Mouse (Mus musculus): Measurements from ENCODE around the gene Sgpp2. TPM values are rescaled to one million over a fixed set of nuclear protein-coding genes. Genes with fewer than 3 reads are reported as not detected.

Gene Sgpp2
- total RNA-seq, 1 experiment: 0.22 TPM

DNA sequence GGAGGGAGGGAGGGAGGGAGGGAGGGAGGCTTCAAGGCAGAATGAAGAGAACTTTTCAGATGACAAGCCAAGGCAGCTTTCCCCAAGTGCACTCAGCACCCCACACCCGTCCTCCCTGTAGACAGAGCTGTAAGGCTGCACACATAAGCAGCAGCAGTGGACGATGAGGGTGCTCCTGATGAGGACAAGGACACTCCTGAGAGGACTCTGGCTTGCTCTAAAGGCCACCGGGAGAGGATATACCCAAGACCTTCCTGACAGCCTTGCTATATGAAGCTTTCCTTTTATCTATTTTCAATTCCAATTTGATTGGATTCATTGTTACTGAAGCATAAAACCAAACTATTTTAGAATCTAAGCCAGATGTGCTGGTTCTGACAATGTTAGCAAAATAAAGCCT, 116.7 kb downstream of the Sgpp2 start:
- no peak overlapping the region for H3K9ac ChIP-seq (ENCODE audit: insufficient read depth, low read depth, low read length, poor library complexity, severe bottlenecking)
- H3K36me3 ChIP-seq (ENCODE audit: control insufficient read depth, insufficient read depth, low read length, poor library complexity, severe bottlenecking): peaks cover 3% of the 10 kb centered on the region
- no peaks in the 10 kb centered on the region for H3K4me1 ChIP-seq (ENCODE audit: control insufficient read depth in 2 of 2, insufficient read depth in 2 of 2, low read length in 2 of 2, poor library complexity in 1 of 2)
- no peak for DNase-seq (ENCODE audit: low read depth, low spot score)
- no peak for TF ChIP-seq ZNF384 (IDR thresholded peaks at IDR 0.05; ENCODE audit: low read depth, low read length)
- TF ChIP-seq CHD2 (IDR thresholded peaks at IDR 0.05; ENCODE audit: low read depth, low read length): no peak
- TF ChIP-seq ZC3H11A (IDR thresholded peaks at IDR 0.05; ENCODE audit: borderline replicate concordance, low read depth, low read length): no peak
- TF ChIP-seq HCFC1 (IDR thresholded peaks at IDR 0.05; ENCODE audit: borderline replicate concordance, insufficient read depth, low read length): no peak
- no peak for TF ChIP-seq MAFK (IDR thresholded peaks at IDR 0.05; ENCODE audit: insufficient read depth, low read depth, low read length)
- H3K27ac ChIP-seq (ENCODE audit: insufficient read depth, low read depth, low read length, poor library complexity, severe bottlenecking): no peak overlapping the region
- in situ Hi-C loops (cut with MboI; ENCODE audit: low sequenced_read_pairs in 2 of 2, unreplicated experiment in 2 of 2): no loop called here
- H3K9me3 ChIP-seq (ENCODE audit: control insufficient read depth, insufficient read depth, low read depth, low read length): no peaks in the 10 kb centered on the region
- no peak overlapping the region for H3K4me3 ChIP-seq (ENCODE audit: insufficient read depth in 1 of 2, low read depth in 1 of 2, low read length in 2 of 2, poor library complexity in 1 of 2, severe bottlenecking in 1 of 2)

DNA sequence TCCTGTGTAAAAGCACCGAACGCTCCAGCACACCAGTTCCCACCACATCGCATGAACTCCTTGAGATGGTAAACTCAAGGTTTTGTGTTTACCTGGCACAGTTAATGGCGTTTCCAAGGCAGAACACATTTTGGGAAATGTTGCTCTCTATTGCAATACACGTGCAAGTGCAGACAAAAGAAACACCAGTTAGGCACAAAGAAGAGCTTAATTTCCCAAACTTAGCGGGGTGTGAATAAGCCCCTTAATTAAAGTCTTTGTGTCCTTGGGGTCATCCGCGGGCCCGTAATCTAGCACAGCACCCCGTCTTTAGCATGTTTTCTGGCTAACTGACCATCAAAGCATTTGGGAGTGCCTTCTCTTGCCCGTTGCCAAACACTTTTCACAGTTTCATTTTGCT, 118.7 kb downstream of the Sgpp2 start:
- in situ Hi-C loops (cut with MboI; ENCODE audit: low sequenced_read_pairs in 2 of 2, unreplicated experiment in 2 of 2): no loop called here
- TF ChIP-seq HCFC1 (IDR thresholded peaks at IDR 0.05; ENCODE audit: borderline replicate concordance, insufficient read depth, low read length) (no peak), ZC3H11A (IDR thresholded peaks at IDR 0.05; ENCODE audit: borderline replicate concordance, low read depth, low read length) (no peak), MAFK (IDR thresholded peaks at IDR 0.05; ENCODE audit: insufficient read depth, low read depth, low read length) (no peak), ZNF384 (IDR thresholded peaks at IDR 0.05; ENCODE audit: low read depth, low read length) (no peak), CHD2 (IDR thresholded peaks at IDR 0.05; ENCODE audit: low read depth, low read length) (no peak)
- H3K36me3 ChIP-seq (ENCODE audit: control insufficient read depth, insufficient read depth, low read length, poor library complexity, severe bottlenecking): peaks cover 8% of the 10 kb centered on the region
- no peak overlapping the region for H3K4me3 ChIP-seq (ENCODE audit: insufficient read depth in 1 of 2, low read depth in 1 of 2, low read length in 2 of 2, poor library complexity in 1 of 2, severe bottlenecking in 1 of 2)
- DNase-seq (ENCODE audit: low read depth, low spot score): no peak
- no peaks in the 10 kb centered on the region for H3K4me1 ChIP-seq (ENCODE audit: control insufficient read depth in 2 of 2, insufficient read depth in 2 of 2, low read length in 2 of 2, poor library complexity in 1 of 2)
- no peak overlapping the region for H3K9ac ChIP-seq (ENCODE audit: insufficient read depth, low read depth, low read length, poor library complexity, severe bottlenecking)
- no peaks in the 10 kb centered on the region for H3K9me3 ChIP-seq (ENCODE audit: control insufficient read depth, insufficient read depth, low read depth, low read length)
- H3K27ac ChIP-seq (ENCODE audit: insufficient read depth, low read depth, low read length, poor library complexity, severe bottlenecking): no peak overlapping the region

DNA sequence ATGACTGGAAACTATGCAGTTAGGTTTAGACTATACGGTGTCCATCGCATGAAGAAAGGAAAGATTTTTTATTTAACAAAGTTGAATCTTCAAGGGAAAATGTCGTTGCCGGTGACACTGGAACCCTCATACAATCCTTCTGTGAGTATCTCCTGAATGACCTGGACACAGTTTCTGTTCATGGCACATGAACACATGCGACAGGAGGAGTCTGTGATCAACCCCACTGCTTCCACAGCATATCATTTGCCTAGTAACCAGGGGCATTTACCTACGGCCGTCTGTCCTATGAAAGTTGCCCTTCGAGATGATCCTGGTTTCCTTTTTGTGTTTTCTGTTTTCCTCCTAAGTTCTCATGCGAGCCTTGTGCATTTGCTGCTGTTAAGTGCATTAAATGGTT, 123.3 kb downstream of the Sgpp2 start:
- DNase-seq (ENCODE audit: low read depth, low spot score): no peak
- Histone ChIP-seq H3K4me1 (ENCODE audit: control insufficient read depth in 2 of 2, insufficient read depth in 2 of 2, low read length in 2 of 2, poor library complexity in 1 of 2) (no peaks in the 10 kb centered on the region), H3K9me3 (ENCODE audit: control insufficient read depth, insufficient read depth, low read depth, low read length) (no peaks in the 10 kb centered on the region), H3K27ac (ENCODE audit: insufficient read depth, low read depth, low read length, poor library complexity, severe bottlenecking) (no peak overlapping the region), H3K36me3 (ENCODE audit: control insufficient read depth, insufficient read depth, low read length, poor library complexity, severe bottlenecking) (peaks cover 4% of the 10 kb centered on the region), H3K9ac (ENCODE audit: insufficient read depth, low read depth, low read length, poor library complexity, severe bottlenecking) (no peak overlapping the region), H3K4me3 (ENCODE audit: insufficient read depth in 1 of 2, low read depth in 1 of 2, low read length in 2 of 2, poor library complexity in 1 of 2, severe bottlenecking in 1 of 2) (no peak overlapping the region)
- in situ Hi-C loops (cut with MboI; ENCODE audit: low sequenced_read_pairs in 2 of 2, unreplicated experiment in 2 of 2): no loop called here
- TF ChIP-seq HCFC1 (IDR thresholded peaks at IDR 0.05; ENCODE audit: borderline replicate concordance, insufficient read depth, low read length): no peak
- TF ChIP-seq ZNF384 (IDR thresholded peaks at IDR 0.05; ENCODE audit: low read depth, low read length): no peak
- no peak for TF ChIP-seq MAFK (IDR thresholded peaks at IDR 0.05; ENCODE audit: insufficient read depth, low read depth, low read length)
- TF ChIP-seq CHD2 (IDR thresholded peaks at IDR 0.05; ENCODE audit: low read depth, low read length): no peak
- TF ChIP-seq ZC3H11A (IDR thresholded peaks at IDR 0.05; ENCODE audit: borderline replicate concordance, low read depth, low read length): no peak

DNA sequence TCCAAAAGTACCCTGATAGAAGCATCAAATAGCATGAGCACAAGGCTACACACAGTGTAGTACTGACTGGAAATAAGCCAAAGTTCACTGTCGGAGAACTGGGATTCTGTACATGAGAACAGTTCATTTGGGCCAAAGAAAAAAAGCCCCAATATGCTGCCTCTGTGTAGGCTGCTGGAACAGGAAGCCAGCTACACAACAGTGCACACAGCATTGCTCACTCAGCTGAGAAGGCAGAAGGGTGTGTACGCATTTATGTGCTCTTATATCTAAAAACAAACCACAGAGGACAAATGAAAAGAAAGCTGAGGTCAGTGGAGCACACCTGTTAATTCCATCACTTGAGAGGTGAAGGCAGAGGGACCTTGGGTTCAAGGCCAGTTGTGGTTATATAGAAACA, 125.8 kb downstream of the Sgpp2 start:
- no peak overlapping the region for H3K9ac ChIP-seq (ENCODE audit: insufficient read depth, low read depth, low read length, poor library complexity, severe bottlenecking)
- peaks cover 8% of the 10 kb centered on the region for H3K36me3 ChIP-seq (ENCODE audit: control insufficient read depth, insufficient read depth, low read length, poor library complexity, severe bottlenecking)
- in situ Hi-C loops (cut with MboI; ENCODE audit: low sequenced_read_pairs in 2 of 2, unreplicated experiment in 2 of 2): no loop called here
- DNase-seq (ENCODE audit: low read depth, low spot score): no peak
- H3K4me3 ChIP-seq (ENCODE audit: insufficient read depth in 1 of 2, low read depth in 1 of 2, low read length in 2 of 2, poor library complexity in 1 of 2, severe bottlenecking in 1 of 2): no peak overlapping the region
- H3K9me3 ChIP-seq (ENCODE audit: control insufficient read depth, insufficient read depth, low read depth, low read length): no peaks in the 10 kb centered on the region
- H3K4me1 ChIP-seq (ENCODE audit: control insufficient read depth in 2 of 2, insufficient read depth in 2 of 2, low read length in 2 of 2, poor library complexity in 1 of 2): no peaks in the 10 kb centered on the region
- TF ChIP-seq ZNF384 (IDR thresholded peaks at IDR 0.05; ENCODE audit: low read depth, low read length): no peak
- no peak for TF ChIP-seq CHD2 (IDR thresholded peaks at IDR 0.05; ENCODE audit: low read depth, low read length)
- TF ChIP-seq HCFC1 (IDR thresholded peaks at IDR 0.05; ENCODE audit: borderline replicate concordance, insufficient read depth, low read length): no peak
- TF ChIP-seq ZC3H11A (IDR thresholded peaks at IDR 0.05; ENCODE audit: borderline replicate concordance, low read depth, low read length): no peak
- TF ChIP-seq MAFK (IDR thresholded peaks at IDR 0.05; ENCODE audit: insufficient read depth, low read depth, low read length): no peak
- no peak overlapping the region for H3K27ac ChIP-seq (ENCODE audit: insufficient read depth, low read depth, low read length, poor library complexity, severe bottlenecking)

DNA sequence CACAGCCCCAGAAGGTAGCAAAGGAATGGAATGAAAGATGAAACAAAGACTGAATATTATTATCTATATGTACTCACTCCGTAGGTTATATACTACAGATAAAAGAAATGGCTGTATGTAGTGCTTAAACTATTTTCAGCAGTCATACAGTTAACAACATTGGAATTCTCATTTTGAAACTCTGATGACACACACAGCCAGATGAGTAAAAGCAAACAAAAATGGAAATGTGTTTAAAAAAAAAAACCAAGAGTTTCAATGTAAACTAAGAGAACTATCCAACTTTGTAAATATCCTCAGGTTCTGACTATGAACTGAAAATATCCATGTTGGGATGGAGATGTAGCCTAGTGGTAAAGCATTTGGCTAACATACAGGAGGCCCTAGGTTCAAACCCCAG, 126.3 kb downstream of the Sgpp2 start:
- Histone ChIP-seq H3K9ac (ENCODE audit: insufficient read depth, low read depth, low read length, poor library complexity, severe bottlenecking) (no peak overlapping the region), H3K4me3 (ENCODE audit: insufficient read depth in 1 of 2, low read depth in 1 of 2, low read length in 2 of 2, poor library complexity in 1 of 2, severe bottlenecking in 1 of 2) (no peak overlapping the region), H3K36me3 (ENCODE audit: control insufficient read depth, insufficient read depth, low read length, poor library complexity, severe bottlenecking) (peaks cover 8% of the 10 kb centered on the region), H3K27ac (ENCODE audit: insufficient read depth, low read depth, low read length, poor library complexity, severe bottlenecking) (no peak overlapping the region), H3K9me3 (ENCODE audit: control insufficient read depth, insufficient read depth, low read depth, low read length) (no peaks in the 10 kb centered on the region), H3K4me1 (ENCODE audit: control insufficient read depth in 2 of 2, insufficient read depth in 2 of 2, low read length in 2 of 2, poor library complexity in 1 of 2) (no peaks in the 10 kb centered on the region)
- TF ChIP-seq HCFC1 (IDR thresholded peaks at IDR 0.05; ENCODE audit: borderline replicate concordance, insufficient read depth, low read length) (no peak), ZNF384 (IDR thresholded peaks at IDR 0.05; ENCODE audit: low read depth, low read length) (no peak), MAFK (IDR thresholded peaks at IDR 0.05; ENCODE audit: insufficient read depth, low read depth, low read length) (no peak), ZC3H11A (IDR thresholded peaks at IDR 0.05; ENCODE audit: borderline replicate concordance, low read depth, low read length) (no peak), CHD2 (IDR thresholded peaks at IDR 0.05; ENCODE audit: low read depth, low read length) (no peak)
- no peak for DNase-seq (ENCODE audit: low read depth, low spot score)
- in situ Hi-C loops (cut with MboI; ENCODE audit: low sequenced_read_pairs in 2 of 2, unreplicated experiment in 2 of 2): no loop called here

Data from ES-E14 (cell line).